Mouse (Mus musculus): ENCODE measurements around the gene Arrb1.

Gene Arrb1

GRCm38 (mm10) chr7:99537183-99537756, 2.0 kb downstream of the Arrb1 start:
- no peak for DNase-seq (ENCODE audit: extremely low read depth, low read depth)

DNA sequence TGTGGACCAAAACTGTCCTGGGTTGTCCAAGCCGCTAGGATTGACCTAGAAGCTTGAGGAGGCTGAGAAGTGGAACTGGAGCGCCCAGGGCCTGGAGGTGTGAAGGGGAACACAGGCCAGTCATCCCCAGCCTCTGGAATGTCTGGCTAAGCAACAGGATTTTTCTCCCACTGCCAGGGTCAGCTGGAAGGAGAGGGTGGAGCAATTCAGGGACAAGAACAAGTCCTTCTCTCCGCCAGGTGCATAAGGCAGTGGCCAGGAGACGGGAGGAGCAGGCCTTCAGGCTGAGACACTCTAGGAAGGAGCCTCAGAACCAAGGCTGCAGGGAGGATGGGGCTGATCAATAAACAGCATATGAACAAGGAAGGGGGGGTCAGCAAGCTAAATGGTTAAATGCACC, 3.2 kb downstream of the Arrb1 start:
- no peak for DNase-seq (ENCODE audit: extremely low read depth, low read depth)

GRCm38 (mm10) chr7:99539201-99539891, 4.1 kb downstream of the Arrb1 start:
- no peak for DNase-seq (ENCODE audit: extremely low read depth, low read depth)

GRCm38 (mm10) chr7:99540016-99540415, 4.8 kb downstream of the Arrb1 start:
- DNase-seq (ENCODE audit: extremely low read depth, low read depth), result no peak

GRCm38 (mm10) chr7:99541204-99541603, 5.9 kb downstream of the Arrb1 start:
- no peak for DNase-seq (ENCODE audit: extremely low read depth, low read depth)

- no peak for DNase-seq (ENCODE audit: extremely low read depth, low read depth)
These were observed 9.0 kb downstream of the Arrb1 start for GRCm38 (mm10) chr7:99544272-99544671.

DNA sequence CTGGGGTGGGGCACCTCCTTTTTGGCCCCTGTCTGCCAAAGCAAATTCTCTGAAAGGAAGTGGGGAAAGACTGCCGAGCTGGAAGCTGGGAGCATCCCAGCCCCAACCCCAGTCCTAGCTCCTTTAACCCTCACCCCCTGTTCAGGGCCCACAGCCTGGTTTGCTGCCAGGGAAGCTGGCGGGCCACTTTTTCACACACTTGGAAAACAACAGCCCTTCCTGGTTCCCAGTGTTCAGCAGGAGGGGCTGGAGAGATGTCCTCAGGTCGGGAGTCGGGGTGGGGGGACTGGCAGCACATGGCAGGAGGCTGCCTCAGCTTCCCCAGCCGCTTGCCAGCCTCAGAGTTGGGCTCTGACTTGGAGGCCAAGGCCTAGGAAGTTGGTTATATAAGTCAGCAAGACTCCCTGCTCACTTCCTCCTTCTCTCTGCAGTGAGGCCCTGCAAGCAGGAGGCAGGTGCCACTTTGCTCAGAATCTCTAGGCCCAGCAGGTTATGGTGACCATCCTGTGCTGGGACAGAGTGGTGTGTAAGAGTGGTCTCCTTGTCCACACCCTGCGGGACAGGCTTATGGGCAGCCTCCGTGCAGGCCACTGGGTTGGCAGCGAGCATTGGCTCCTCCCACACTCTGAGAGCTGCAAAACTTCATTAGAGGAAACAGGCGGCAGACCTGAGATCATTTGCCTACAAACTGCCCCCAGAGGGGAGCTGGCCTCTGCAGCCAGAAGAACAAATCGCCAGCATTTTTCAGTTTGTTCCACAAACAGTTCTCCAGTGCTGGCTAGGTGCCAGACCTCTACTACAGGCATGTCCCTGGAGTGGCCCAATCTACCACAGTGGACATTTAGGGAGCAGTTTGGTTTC, 10.8 kb downstream of the Arrb1 start:
- peak; percentile 39 for DNase-seq (ENCODE audit: extremely low read depth, low read depth)

GRCm38 (mm10) chr7:99547584-99548487, 12.6 kb downstream of the Arrb1 start:
- no peak for DNase-seq (ENCODE audit: extremely low read depth, low read depth)

DNA sequence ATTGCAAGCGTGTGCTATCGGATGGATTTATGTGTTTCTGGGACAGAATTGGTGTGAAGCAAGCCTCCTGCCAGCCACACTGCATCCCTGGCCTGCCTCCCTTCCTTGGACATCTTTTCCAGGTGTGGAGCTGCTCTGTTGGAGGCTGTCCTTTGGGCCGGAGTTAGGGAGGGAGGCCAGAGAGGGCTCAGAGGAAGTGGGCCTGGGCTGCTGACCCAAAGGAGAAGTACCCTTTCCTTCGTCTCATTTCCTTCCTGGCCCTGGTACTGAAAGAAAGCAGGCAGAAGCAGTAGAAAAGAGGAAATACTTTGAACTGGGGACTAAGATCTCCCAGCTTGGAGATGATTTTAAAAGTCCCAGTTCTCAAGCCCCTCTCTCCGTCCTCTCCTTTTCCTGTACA, 14.4 kb downstream of the Arrb1 start:
- no peak for DNase-seq (ENCODE audit: extremely low read depth, low read depth)

GRCm38 (mm10) chr7:99551623-99552022, 16.4 kb downstream of the Arrb1 start:
- DNase-seq (ENCODE audit: extremely low read depth, low read depth), result no peak

- no peak for DNase-seq (ENCODE audit: extremely low read depth, low read depth)
These were observed 18.1 kb downstream of the Arrb1 start for GRCm38 (mm10) chr7:99553222-99553884.

- no peak for DNase-seq (ENCODE audit: extremely low read depth, low read depth)
These were observed 18.6 kb downstream of the Arrb1 start for GRCm38 (mm10) chr7:99553885-99554269.

- DNase-seq (ENCODE audit: extremely low read depth, low read depth), result no peak
These were observed 20.6 kb downstream of the Arrb1 start for GRCm38 (mm10) chr7:99555862-99556261.

GRCm38 (mm10) chr7:99559091-99559490, 23.8 kb downstream of the Arrb1 start:
- no peak for DNase-seq (ENCODE audit: extremely low read depth, low read depth)

- DNase-seq (ENCODE audit: extremely low read depth, low read depth), result no peak
These were observed 27.2 kb downstream of the Arrb1 start for GRCm38 (mm10) chr7:99562478-99562877.

GRCm38 (mm10) chr7:99563224-99563623, 28.0 kb downstream of the Arrb1 start:
- DNase-seq (ENCODE audit: extremely low read depth, low read depth), result no peak

- no peak for DNase-seq (ENCODE audit: extremely low read depth, low read depth)
These were observed 30.1 kb downstream of the Arrb1 start for GRCm38 (mm10) chr7:99565325-99565881.

DNA sequence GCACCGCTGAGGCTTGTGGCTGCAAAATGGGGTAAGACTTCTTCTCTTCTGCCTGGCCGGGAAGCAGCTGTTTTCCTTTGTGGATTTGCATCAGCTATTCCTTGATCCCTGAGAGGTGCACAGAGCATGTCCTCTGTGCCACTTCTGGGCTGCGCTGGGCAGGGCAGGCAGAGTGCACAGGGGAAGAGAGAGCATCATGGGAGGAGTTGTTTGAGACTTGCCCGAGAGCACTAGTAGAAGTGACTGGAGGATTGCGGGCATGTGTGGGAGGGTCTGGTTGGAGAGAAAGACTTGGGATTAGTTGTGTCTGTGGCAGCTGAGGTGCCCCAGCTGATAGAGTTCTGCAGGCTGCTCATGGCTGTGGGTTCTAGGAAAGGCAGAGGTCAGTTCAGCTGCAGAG, 35.4 kb downstream of the Arrb1 start:
- DNase-seq (ENCODE audit: extremely low read depth, low read depth), result no peak

GRCm38 (mm10) chr7:99572931-99573330, 37.7 kb downstream of the Arrb1 start:
- DNase-seq (ENCODE audit: extremely low read depth, low read depth), result no peak

DNA sequence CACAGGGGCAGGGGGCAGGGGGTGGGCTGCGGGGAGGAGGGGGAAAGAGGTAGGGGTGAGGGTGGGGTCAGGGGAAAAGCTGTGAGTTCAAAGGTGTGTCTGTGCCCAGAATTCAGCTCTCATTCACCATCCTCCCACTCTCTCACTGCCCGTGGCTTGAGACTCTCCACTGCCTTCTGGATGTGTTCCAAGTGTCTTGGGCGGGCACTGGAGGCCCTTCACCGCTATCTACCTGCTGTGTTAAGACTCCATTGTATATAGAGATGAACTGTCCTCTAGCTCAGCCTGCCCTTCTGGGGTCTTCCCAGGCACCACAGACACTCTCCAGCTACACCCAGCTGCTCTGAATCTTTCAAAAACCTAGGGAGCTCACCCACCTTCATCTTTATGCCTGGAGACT, 38.1 kb downstream of the Arrb1 start:
- DNase-seq (ENCODE audit: extremely low read depth, low read depth), result no peak

- peak; percentile 49 for DNase-seq (ENCODE audit: extremely low read depth, low read depth)
These were observed 43.0 kb downstream of the Arrb1 start for GRCm38 (mm10) chr7:99578246-99578645.
